ENCODE assay signal across 30 mouse cellular contexts in genomic region chr7:16549299-16549698, GRCm38 (mm10).
"Had no signal": no experiment of that assay in that cellular context is flagged by ENCODE, and none has a peak within 500 bp of the region (broad histone marks: within the 10 kb centered on the region; RNA-seq: fewer than 3 reads in every experiment).

No protein-coding gene starts in this region.

- H3K9ac ChIP-seq: limb, embryonic 12.5 days; limb, embryonic 13.5 days; limb, embryonic 15.5 days; liver, embryonic 12.5 days; liver, embryonic 13.5 days; liver, embryonic 14.5 days; liver, embryonic 15.5 days; liver, postnatal 0 days; lung, embryonic 15.5 days; midbrain, embryonic 12.5 days; midbrain, embryonic 13.5 days; midbrain, embryonic 15.5 days; neural tube, embryonic 12.5 days had no signal

- H3K4me2 ChIP-seq: limb, embryonic 12.5 days; limb, embryonic 13.5 days; limb, embryonic 15.5 days; liver, embryonic 11.5 days; liver, embryonic 12.5 days; liver, embryonic 13.5 days; liver, embryonic 15.5 days; lung, embryonic 15.5 days; midbrain, embryonic 11.5 days; midbrain, embryonic 12.5 days; midbrain, embryonic 13.5 days; midbrain, embryonic 15.5 days; neural tube, embryonic 12.5 days had no signal

- H3K9me3 ChIP-seq: limb, embryonic 10.5 days; limb, embryonic 12.5 days; limb, embryonic 13.5 days; limb, embryonic 15.5 days; liver, embryonic 12.5 days; liver, embryonic 13.5 days; liver, embryonic 15.5 days; lung, embryonic 15.5 days; megakaryocyte, embryonic 14.5 days; midbrain, embryonic 10.5 days; midbrain, embryonic 12.5 days; midbrain, embryonic 13.5 days; midbrain, embryonic 15.5 days; neural tube, embryonic 12.5 days had no signal

- H3K27me3 ChIP-seq: limb, embryonic 12.5 days; limb, embryonic 13.5 days; limb, embryonic 15.5 days; liver, embryonic 12.5 days; liver, embryonic 13.5 days; liver, embryonic 15.5 days; lung, embryonic 15.5 days; megakaryocyte, embryonic 14.5 days; midbrain, embryonic 12.5 days; midbrain, embryonic 13.5 days; midbrain, embryonic 15.5 days; neural tube, embryonic 12.5 days had no signal

- H3K4me3 ChIP-seq: left cerebral cortex, adult 2 months; limb, embryonic 10.5 days; limb, embryonic 12.5 days; limb, embryonic 13.5 days; limb, embryonic 15.5 days; liver, embryonic 12.5 days; liver, embryonic 13.5 days; liver, embryonic 15.5 days; lung, embryonic 15.5 days; megakaryocyte, embryonic 14.5 days; midbrain, embryonic 10.5 days; midbrain, embryonic 12.5 days; midbrain, embryonic 13.5 days; midbrain, embryonic 15.5 days; myocyte; neural tube, embryonic 12.5 days had no signal

- ATAC-seq: liver, embryonic 12.5 days; liver, postnatal 0 days; midbrain, embryonic 13.5 days; midbrain, embryonic 15.5 days; midbrain, embryonic 16.5 days had no signal

- H3K27ac ChIP-seq: left cerebral cortex, adult 2 months; limb, embryonic 10.5 days; limb, embryonic 12.5 days; limb, embryonic 13.5 days; limb, embryonic 15.5 days; liver, embryonic 12.5 days; liver, embryonic 13.5 days; liver, embryonic 14.5 days; liver, embryonic 15.5 days; lung, embryonic 15.5 days; macrophage; midbrain, embryonic 10.5 days; midbrain, embryonic 12.5 days; midbrain, embryonic 13.5 days; midbrain, embryonic 15.5 days; neural tube, embryonic 12.5 days had no signal

- H3K4me1 ChIP-seq: liver, embryonic 12.5 days; liver, embryonic 13.5 days; liver, embryonic 15.5 days; megakaryocyte, embryonic 14.5 days; midbrain, embryonic 10.5 days; midbrain, embryonic 12.5 days; midbrain, embryonic 13.5 days; midbrain, embryonic 15.5 days; neural tube, embryonic 12.5 days had no signal

- DNase-seq: left cerebral cortex, postnatal 4 days; liver; liver, embryonic 13.5 days; liver, postnatal 0 days; lung, adult 18-20 months; lung, adult 2 months; lung, postnatal 14 days; lung, postnatal 36 days; lung, postnatal 4 days; midbrain, embryonic 14.5 days had no signal
